Mouse (Mus musculus): ENCODE data around the gene Ehf.

DNA sequence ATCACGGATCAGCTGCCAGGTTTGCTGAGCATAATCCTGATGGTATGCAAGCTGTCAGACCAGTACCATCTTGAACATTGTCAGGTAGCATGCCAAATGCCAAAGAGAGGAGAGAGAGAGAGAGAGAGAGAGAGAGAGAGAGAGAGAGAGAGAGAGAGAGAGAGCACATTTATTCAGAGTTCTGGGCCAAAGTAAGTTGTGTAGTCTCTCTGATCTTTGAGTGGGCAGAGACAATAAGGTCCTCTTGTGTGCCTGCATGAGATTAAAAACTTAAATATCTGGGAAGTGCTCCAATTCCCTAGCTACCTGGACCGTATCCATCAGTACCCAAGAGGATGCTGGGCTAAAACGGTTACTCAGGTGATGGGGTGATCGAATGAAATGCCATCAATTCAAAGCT is 87.3 kb downstream of the Ehf start:
- TF ChIP-seq CTCF (IDR thresholded peaks at IDR 0.05; ENCODE audit: low read depth) (no peak), EP300 (IDR thresholded peaks at IDR 0.05; ENCODE audit: low read depth) (no peak)

Measured in heart, postnatal 0 days (tissue).